Mouse (Mus musculus) limb, embryonic 12.5 days (tissue): ENCODE results near the gene Dhrs7. TPM values are rescaled to one million over a fixed set of nuclear protein-coding genes. Genes with fewer than 3 reads are reported as not detected.
"Not testable (repeated sequence)": the region's sequence is repeated elsewhere in the genome, so short reads cannot be mapped to it uniquely, and the experiment has no call there.

ENCODE experiments used
- ATAC-seq: fragments of 200-750 bp; cut with Nextera tagmentation; 2 replicates; pipeline ENCODE4 v1.8.0; 2017; ENCODE audit warnings: low read depth, moderate TSS enrichment; ENCODE audit not compliant: insufficient number of reproducible peaks, insufficient read depth, low FRiP score, low TSS enrichment
- H3K27ac ChIP-seq: fragments of 300-500 bp; sonication (generic); 2 replicates; pipeline ENCODE4 v1.5.1; 2016; ENCODE audit warnings: mild to moderate bottlenecking, moderate library complexity
- H3K27me3 ChIP-seq: fragments of 300-500 bp; sonication (generic); 2 replicates; pipeline ENCODE4 v1.6.1; 2016; ENCODE audit warnings: mild to moderate bottlenecking, moderate library complexity
- H3K36me3 ChIP-seq: fragments of 300-500 bp; sonication (generic); 2 replicates; pipeline ENCODE4 v1.6.1; 2016; ENCODE audit warnings: mild to moderate bottlenecking, moderate library complexity
- H3K4me1 ChIP-seq: fragments of 300-500 bp; sonication (generic); replicated peaks from 2 replicates; pipeline ENCODE4 v1.6.1; 2016
- H3K4me2 ChIP-seq: fragments of 300-500 bp; sonication (generic); 2 replicates; pipeline ENCODE4 v1.6.1; 2016; ENCODE audit warnings: mild to moderate bottlenecking, moderate library complexity
- H3K4me3 ChIP-seq: fragments of 300-500 bp; sonication (generic); replicated peaks from 2 replicates; pipeline ENCODE4 v1.5.1; 2016; ENCODE audit warnings: mild to moderate bottlenecking
- H3K9ac ChIP-seq: fragments of 300-500 bp; sonication (generic); replicated peaks from 2 replicates; pipeline ENCODE4 v1.6.1; 2016; ENCODE audit warnings: mild to moderate bottlenecking, moderate library complexity
- H3K9me3 ChIP-seq: fragments of 300-500 bp; sonication (generic); 2 replicates; pipeline ENCODE4 v1.6.1; 2016; ENCODE audit warnings: mild to moderate bottlenecking, moderate library complexity
- WGBS: fragments of 180-500 bp; shearing (Covaris S2); methylation state at CpG from one replicate; pipeline ENCODE4 v1.1.7; 2016; 5-methylcytosine and 5-hydroxymethylcytosine counted together
- polyA plus RNA-seq: library from polyadenylated mRNA; unstranded; fragments of >200 nt; fragmentation: Nextera tagmentation; extraction: Ambion mirVana; gene quantifications from 2 replicates; pipeline ENCODE4 v1.2.1, GENCODE M21; 2016

Gene Dhrs7
- polyA plus RNA-seq = 6.6 and 7.5 TPM in 2 replicates

GRCm38 (mm10) chr12:72664735-72665337 lies at the start of gene Dhrs7:
Dhrs7 (minus strand) TSS chr12:72664909.
- H3K4me2 ChIP-seq = peak within 1 kb of the TSS; percentile 91
- peak within 1 kb of the TSS; percentile 44 for H3K9ac ChIP-seq
- no peaks in the 10 kb centered on the region for H3K36me3 ChIP-seq
- 4% methylated on average over 33 of the region's 33 CpGs for WGBS
- peak within 1 kb of the TSS; percentile 50 for H3K4me3 ChIP-seq
- H3K9me3 ChIP-seq = no peaks in the 10 kb centered on the region
- H3K27me3 ChIP-seq = peaks cover 9% of the 10 kb centered on the region; the same call in 1 of the 2 replicates
- peak; percentile 82 for ATAC-seq
- H3K27ac ChIP-seq = no peak within 1 kb of the TSS
- H3K4me1 ChIP-seq = peaks cover 7% of the 10 kb centered on the region; the same call in 1 of the 2 replicates

GRCm38 (mm10) chr12:72709981-72710380 lies 45.3 kb upstream of the Dhrs7 start:
- H3K27ac ChIP-seq = no peak overlapping the region
- H3K36me3 ChIP-seq = no peaks in the 10 kb centered on the region
- peaks cover 8% of the 10 kb centered on the region; the same call in 1 of the 2 replicates for H3K9me3 ChIP-seq
- no peak for ATAC-seq
- H3K4me1 ChIP-seq = no peaks in the 10 kb centered on the region
- H3K4me2 ChIP-seq = no peak overlapping the region
- H3K4me3 ChIP-seq = no peak overlapping the region
- 94% methylated on average over 3 of the region's 3 CpGs for WGBS
- no peaks in the 10 kb centered on the region for H3K27me3 ChIP-seq
- no peak overlapping the region for H3K9ac ChIP-seq

GRCm38 (mm10) chr12:72704068-72704467 lies 39.4 kb upstream of the Dhrs7 start:
- Histone ChIP-seq H3K4me1 (0 out of 2 replicates have a peak, but pooled peaks cover 3% of the 10 kb centered on the region), H3K9me3 (no peaks in the 10 kb centered on the region), H3K4me3 (no peak overlapping the region), H3K27ac (no peak overlapping the region), H3K9ac (no peak overlapping the region), H3K4me2 (no peak overlapping the region), H3K36me3 (no peaks in the 10 kb centered on the region), H3K27me3 (no peaks in the 10 kb centered on the region)
- 93% methylated on average over 4 of the region's 4 CpGs for WGBS
- ATAC-seq = no peak

GRCm38 (mm10) chr12:72700013-72700412 lies 35.3 kb upstream of the Dhrs7 start:
- no peak for ATAC-seq
- H3K27ac ChIP-seq = no peak overlapping the region
- H3K9ac ChIP-seq = no peak overlapping the region
- H3K36me3 ChIP-seq = no peaks in the 10 kb centered on the region
- no peaks in the 10 kb centered on the region for H3K9me3 ChIP-seq
- WGBS = 8% methylated on average over 1 of the region's 1 CpGs
- H3K4me3 ChIP-seq = no peak overlapping the region
- H3K4me2 ChIP-seq = no peak overlapping the region
- 0 out of 2 replicates have a peak, but pooled peaks cover 3% of the 10 kb centered on the region for H3K4me1 ChIP-seq
- no peaks in the 10 kb centered on the region for H3K27me3 ChIP-seq

GRCm38 (mm10) chr12:72694901-72695463 lies 30.3 kb upstream of the Dhrs7 start:
- H3K27ac ChIP-seq = no peak overlapping the region
- no peaks in the 10 kb centered on the region for H3K36me3 ChIP-seq
- H3K4me1 ChIP-seq = 0 out of 2 replicates have a peak, but pooled peaks cover under 1% of the 10 kb centered on the region
- 52% methylated on average over 9 of the region's 9 CpGs for WGBS
- H3K27me3 ChIP-seq = no peaks in the 10 kb centered on the region
- H3K4me3 ChIP-seq = no peak overlapping the region
- ATAC-seq = no peak
- H3K9me3 ChIP-seq = no peaks in the 10 kb centered on the region
- H3K4me2 ChIP-seq = no peak overlapping the region
- H3K9ac ChIP-seq = no peak overlapping the region

GRCm38 (mm10) chr12:72694438-72694837 lies 29.7 kb upstream of the Dhrs7 start:
- no peak overlapping the region for H3K27ac ChIP-seq
- no peak for ATAC-seq
- no peaks in the 10 kb centered on the region for H3K9me3 ChIP-seq
- H3K27me3 ChIP-seq = no peaks in the 10 kb centered on the region
- H3K4me3 ChIP-seq = no peak overlapping the region
- H3K4me1 ChIP-seq = no peaks in the 10 kb centered on the region
- H3K4me2 ChIP-seq = no peak overlapping the region
- no peak overlapping the region for H3K9ac ChIP-seq
- 78% methylated on average over 12 of the region's 12 CpGs for WGBS
- H3K36me3 ChIP-seq = no peaks in the 10 kb centered on the region

- no peaks in the 10 kb centered on the region for H3K36me3 ChIP-seq
- no peak overlapping the region for H3K27ac ChIP-seq
- H3K4me1 ChIP-seq = no peaks in the 10 kb centered on the region
- ATAC-seq = no peak
- H3K9me3 ChIP-seq = no peaks in the 10 kb centered on the region
- WGBS = 47% methylated on average over 6 of the region's 6 CpGs
- H3K4me3 ChIP-seq = no peak overlapping the region
- no peak overlapping the region for H3K4me2 ChIP-seq
- no peak overlapping the region for H3K9ac ChIP-seq
- H3K27me3 ChIP-seq = no peaks in the 10 kb centered on the region
Measured at GRCm38 (mm10) chr12:72693895-72694294, 29.2 kb upstream of the Dhrs7 start.

GRCm38 (mm10) chr12:72688281-72688680 lies 23.6 kb upstream of the Dhrs7 start:
- not testable (repeated sequence) for H3K9me3 ChIP-seq, H3K4me2 ChIP-seq, H3K27me3 ChIP-seq, H3K4me1 ChIP-seq, H3K36me3 ChIP-seq, ATAC-seq, H3K27ac ChIP-seq, H3K4me3 ChIP-seq, H3K9ac ChIP-seq
- WGBS = 68% methylated on average over 2 of the region's 2 CpGs

- not testable (repeated sequence) for H3K9me3 ChIP-seq, H3K27me3 ChIP-seq, H3K9ac ChIP-seq, H3K4me3 ChIP-seq, H3K4me2 ChIP-seq, H3K36me3 ChIP-seq, H3K27ac ChIP-seq, ATAC-seq, H3K4me1 ChIP-seq
- WGBS = 56% methylated on average over 6 of the region's 6 CpGs
Measured at GRCm38 (mm10) chr12:72687741-72688140, 23.0 kb upstream of the Dhrs7 start.

GRCm38 (mm10) chr12:72686566-72686965 lies 21.9 kb upstream of the Dhrs7 start:
- WGBS = 71% methylated on average over 4 of the region's 4 CpGs
- not testable (repeated sequence) for H3K4me1 ChIP-seq, H3K36me3 ChIP-seq, H3K27ac ChIP-seq, H3K9ac ChIP-seq, H3K27me3 ChIP-seq, H3K4me2 ChIP-seq, ATAC-seq, H3K4me3 ChIP-seq, H3K9me3 ChIP-seq

- no peaks in the 10 kb centered on the region for H3K4me1 ChIP-seq
- no peak overlapping the region for H3K9ac ChIP-seq
- ATAC-seq = no peak
- no peak overlapping the region for H3K4me2 ChIP-seq
- no peak overlapping the region for H3K4me3 ChIP-seq
- H3K27me3 ChIP-seq = no peaks in the 10 kb centered on the region
- WGBS = 96% methylated on average over 3 of the region's 3 CpGs
- no peaks in the 10 kb centered on the region for H3K36me3 ChIP-seq
- no peak overlapping the region for H3K27ac ChIP-seq
- H3K9me3 ChIP-seq = no peaks in the 10 kb centered on the region
Measured at GRCm38 (mm10) chr12:72683612-72684011, 18.9 kb upstream of the Dhrs7 start.
